Comparison of ENCODE assay signal across 8 mouse cellular contexts in genomic region chr9:113706108-113706507, GRCm38 (mm10). TPM values are rescaled to one million over a fixed set of nuclear protein-coding genes. Genes with fewer than 3 reads are reported as not detected.
DNase-seq lines count a peak whose midpoint lies in the region; ATAC-seq and TF ChIP-seq lines count a peak whose summit lies in the region.

No protein-coding gene starts in this region.

- DNase-seq in kidney, postnatal 0 days (ENCODE audit: low spot score) = no peak
- DNase-seq in kidney, postnatal 10 days = no peak
- peak; percentile 41 to 65 for DNase-seq in natural killer cell, adult 2 months (ENCODE audit: low spot score in 2 of 2)
- no peak for DNase-seq in urinary bladder, adult 2 months (ENCODE audit: low spot score)
- DNase-seq in B cell, adult 2 months = no peak
- DNase-seq in adrenal gland, postnatal 25 days = no peak

- H3K36me3 ChIP-seq in kidney, postnatal 0 days (ENCODE audit: insufficient read depth, low read length) = no peaks in the 10 kb centered on the region

- 0 out of 2 replicates have a peak overlapping the region, but pooled peaks have one; percentile 99 for H3K9ac ChIP-seq in kidney, postnatal 0 days (ENCODE audit: low read depth, low read length)

- H3K9me3 ChIP-seq in kidney, postnatal 0 days (replicated peaks; ENCODE audit: low read length) = no peaks in the 10 kb centered on the region

- TF ChIP-seq CTCF in kidney, postnatal 0 days (IDR thresholded peaks at IDR 0.05; ENCODE audit: low read depth) = no peak
- no peak for TF ChIP-seq CTCF in bone marrow macrophage, adult 2 months (IDR thresholded peaks at IDR 0.05; ENCODE audit: low read depth, low read length)

- 60% methylated on average over 2 of the region's 2 CpGs for WGBS in kidney, postnatal 0 days

- H3K4me3 ChIP-seq in kidney, postnatal 0 days (replicated peaks; ENCODE audit: low read depth, low read length) = peak overlapping the region; percentile 99
- peak overlapping the region; percentile 90 for H3K4me3 ChIP-seq in bone marrow macrophage, adult 2 months (ENCODE audit: insufficient read depth, low read length)

- no peak for TF ChIP-seq POLR2A in bone marrow macrophage, adult 2 months (IDR thresholded peaks at IDR 0.05; ENCODE audit: borderline replicate concordance, low read depth, low read length)

- no peak for ATAC-seq in kidney, postnatal 0 days (replicated peaks; ENCODE audit: low FRiP score, low read depth)
- peak; percentile 36 for ATAC-seq in inflammation-experienced regulatory T-cells, adult 6 months

- peaks cover 11% of the 10 kb centered on the region for H3K4me1 ChIP-seq in kidney, postnatal 0 days (replicated peaks; ENCODE audit: insufficient read depth, low read length)
- H3K4me1 ChIP-seq in bone marrow macrophage, adult 2 months (ENCODE audit: control insufficient read depth, insufficient read depth, low read length) = peaks cover 41% of the 10 kb centered on the region

- H3K27ac ChIP-seq in kidney, postnatal 0 days = no peak overlapping the region
- peak overlapping the region; percentile 49 for H3K27ac ChIP-seq in bone marrow macrophage, adult 2 months (ENCODE audit: insufficient read depth, low read depth, low read length)

- H3K27me3 ChIP-seq in kidney, postnatal 0 days (ENCODE audit: insufficient read depth, low read length) = no peaks in the 10 kb centered on the region

- H3K4me2 ChIP-seq in kidney, postnatal 0 days (ENCODE audit: low read length) = peak overlapping the region; percentile 71

RNA-seq across cellular contexts. Expression of gene Pdcd6ip, which starts 2.0 kb away (rescaled TPM):
- 69.1 and 71.9 TPM in 2 replicates for polyA plus RNA-seq in kidney, postnatal 0 days (2015; fragmentation: Nextera tagmentation; extraction: Ambion mirVana)
- polyA plus RNA-seq in bone marrow macrophage, adult 2 months (2012; ENCODE audit: insufficient read depth, insufficient read length, missing spikeins) = 154 and 162 TPM in 2 replicates
- polyA plus RNA-seq in inflammation-experienced regulatory T-cells, adult 6 months (2017; shearing (Covaris generic)) = 10 to 100 TPM; 25.7 to 79.0 (median 49.2) TPM
- polyA plus RNA-seq in urinary bladder, adult 2 months (2012; rRNA removed) = 79.6 and 83.8 TPM in 2 replicates
- 187 and 196 TPM in 2 replicates for total RNA-seq in adrenal gland, postnatal 25 days (2021)

RNA-seq across cellular contexts. Expression of gene Clasp2, which starts 35.2 kb away (rescaled TPM):
- polyA plus RNA-seq in kidney, postnatal 0 days (2015; fragmentation: Nextera tagmentation; extraction: Ambion mirVana) = 12.7 and 14.5 TPM in 2 replicates
- 44.6 and 50.5 TPM in 2 replicates for polyA plus RNA-seq in bone marrow macrophage, adult 2 months (2012; ENCODE audit: insufficient read depth, insufficient read length, missing spikeins)
- 10 to 100 TPM in 2 of 3 experiments, 1 to 10 TPM in 1; 9.5 to 11.3 (median 10.7) TPM for polyA plus RNA-seq in inflammation-experienced regulatory T-cells, adult 6 months (2017; shearing (Covaris generic))
- polyA plus RNA-seq in urinary bladder, adult 2 months (2012; rRNA removed) = 12.0 and 15.6 TPM in 2 replicates
- total RNA-seq in adrenal gland, postnatal 25 days (2021) = 123 and 133 TPM in 2 replicates

Comparison
In these comparisons a context has a peak if more than half of its experiments do, and no peak if none do; other contexts are left out.
1. DNase-seq: peak in natural killer cell, adult 2 months (2 of 2); none in kidney, postnatal 0 days (single experiment), kidney, postnatal 10 days (single experiment), urinary bladder, adult 2 months (single experiment), B cell, adult 2 months (0 of 2) and adrenal gland, postnatal 25 days (single experiment).